In genomic region chr7:118518687-118519086, GRCm38 (mm10) we compare ENCODE assay signal across 8 mouse cellular contexts. TPM values are rescaled to one million over a fixed set of nuclear protein-coding genes. Genes with fewer than 3 reads are reported as not detected.
DNase-seq lines count a peak whose midpoint lies in the region; ATAC-seq and TF ChIP-seq lines count a peak whose summit lies in the region.

No protein-coding gene starts in this region.

- H3K4me3 ChIP-seq in ES-Bruce4 (ENCODE audit: low read depth, low read length), result no peak overlapping the region
- H3K4me3 ChIP-seq in forebrain, embryonic 14.5 days (ENCODE audit: low read depth, low read length), result no peak overlapping the region
- no peak overlapping the region for H3K4me3 ChIP-seq in lung, adult 2 months (replicated peaks; ENCODE audit: extremely low read depth, low read depth, low read length)
- no peak overlapping the region for H3K4me3 ChIP-seq in neural tube, embryonic 15.5 days (replicated peaks)

- no peaks in the 10 kb centered on the region for H3K27me3 ChIP-seq in ES-Bruce4 (ENCODE audit: control insufficient read depth, insufficient read depth, low read length, poor library complexity, severe bottlenecking)
- H3K27me3 ChIP-seq in forebrain, embryonic 14.5 days (replicated peaks; ENCODE audit: control insufficient read depth, insufficient read depth, low read length), result no peaks in the 10 kb centered on the region
- no peaks in the 10 kb centered on the region for H3K27me3 ChIP-seq in neural tube, embryonic 15.5 days (replicated peaks)

- peak; percentile 71 for DNase-seq in forebrain, embryonic 14.5 days (ENCODE audit: low spot score)
- peak; percentile 49 for DNase-seq in heart, postnatal 25 days (ENCODE audit: low spot score)
- DNase-seq in kidney, postnatal 4 days, result peak; percentile 91 to 92
- peak; percentile 83 for DNase-seq in lung, adult 2 months
- DNase-seq in thymus, adult 18-20 months, result peak; percentile 39 to 47

- TF ChIP-seq CTCF in ES-Bruce4 (IDR thresholded peaks at IDR 0.05; ENCODE audit: low read depth, low read length), result peak; percentile 78
- TF ChIP-seq CTCF in lung, adult 2 months (IDR thresholded peaks at IDR 0.05; ENCODE audit: insufficient read depth, low read length), result peak; percentile 39; the same call in 1 of the 2 replicates

- no peak for TF ChIP-seq POLR2A in ES-Bruce4 (IDR thresholded peaks at IDR 0.05; ENCODE audit: insufficient read depth, low read length)
- TF ChIP-seq POLR2A in lung, adult 2 months (IDR thresholded peaks at IDR 0.05; ENCODE audit: borderline replicate concordance, extremely low read depth, low read depth, low read length), result no peak

- H3K36me3 ChIP-seq in ES-Bruce4 (ENCODE audit: control insufficient read depth, insufficient read depth, low read length, poor library complexity, severe bottlenecking), result no peaks in the 10 kb centered on the region
- H3K36me3 ChIP-seq in forebrain, embryonic 14.5 days (ENCODE audit: control insufficient read depth, insufficient read depth, low read length), result no peaks in the 10 kb centered on the region
- no peaks in the 10 kb centered on the region for H3K36me3 ChIP-seq in neural tube, embryonic 15.5 days

- H3K9ac ChIP-seq in ES-Bruce4 (ENCODE audit: low read depth, poor library complexity, severe bottlenecking), result no peak overlapping the region
- no peak overlapping the region for H3K9ac ChIP-seq in forebrain, embryonic 14.5 days (ENCODE audit: low read length)
- no peak overlapping the region for H3K9ac ChIP-seq in neural tube, embryonic 15.5 days (replicated peaks)

- H3K27ac ChIP-seq in ES-Bruce4 (ENCODE audit: insufficient read depth, low read length), result no peak overlapping the region
- H3K27ac ChIP-seq in forebrain, embryonic 14.5 days (ENCODE audit: low read depth, low read length), result no peak overlapping the region
- H3K27ac ChIP-seq in neural tube, embryonic 15.5 days (replicated peaks), result no peak overlapping the region

- peak; percentile 45; the same call in 1 of the 2 replicates for ATAC-seq in cerebellum, adult (ENCODE audit: insufficient number of reproducible peaks, low FRiP score, low TSS enrichment)
- ATAC-seq in forebrain, embryonic 14.5 days, result peak; percentile 86
- ATAC-seq in neural tube, embryonic 15.5 days (ENCODE audit: low FRiP score), result peak; percentile 76; the same call in 1 of the 2 replicates

- no peak overlapping the region for H3K4me2 ChIP-seq in forebrain, embryonic 14.5 days (ENCODE audit: low read length)
- peak overlapping the region; percentile 32 for H3K4me2 ChIP-seq in neural tube, embryonic 15.5 days

- intact Hi-C loops in heart, postnatal 25 days (cut with DNase I), result loop anchor here (1.0 to 2.0 kb wide), 3 partner anchors 20 to 214 kb away; partner anchors contain the start of gene Syt17

- no peak for TF ChIP-seq EP300 in ES-Bruce4 (IDR thresholded peaks at IDR 0.05; ENCODE audit: insufficient read depth, low read depth, low read length)

- H3K9me3 ChIP-seq in ES-Bruce4 (replicated peaks; ENCODE audit: control insufficient read depth, insufficient read depth, low read length, poor library complexity, severe bottlenecking), result no peaks in the 10 kb centered on the region
- no peaks in the 10 kb centered on the region for H3K9me3 ChIP-seq in forebrain, embryonic 14.5 days (replicated peaks; ENCODE audit: control insufficient read depth, low read length)
- H3K9me3 ChIP-seq in neural tube, embryonic 15.5 days (replicated peaks), result no peaks in the 10 kb centered on the region

- WGBS in forebrain, embryonic 14.5 days, result under 1% methylated on average over 18 of the region's 18 CpGs
- 1% methylated on average over 18 of the region's 18 CpGs for WGBS in lung, adult 2 months
- 3% methylated on average over 18 of the region's 18 CpGs for WGBS in neural tube, embryonic 15.5 days

- H3K4me1 ChIP-seq in ES-Bruce4 (ENCODE audit: control insufficient read depth, insufficient read depth, low read length), result no peaks in the 10 kb centered on the region
- H3K4me1 ChIP-seq in forebrain, embryonic 14.5 days (ENCODE audit: control insufficient read depth, insufficient read depth, low read length), result no peaks in the 10 kb centered on the region
- peaks cover 3% of the 10 kb centered on the region for H3K4me1 ChIP-seq in lung, adult 2 months (ENCODE audit: control insufficient read depth, insufficient read depth, low read length)
- peaks cover 6% of the 10 kb centered on the region; the same call in 1 of the 2 replicates for H3K4me1 ChIP-seq in neural tube, embryonic 15.5 days

RNA-seq across cellular contexts. Expression of gene Coq7, which starts 14.5 kb away (rescaled TPM):
- 29.0 and 30.8 TPM in 2 replicates for polyA plus RNA-seq in ES-Bruce4 (2011; ENCODE audit: insufficient read depth, insufficient read length, low read depth, missing spikeins)
- 90.1 and 114 TPM in 2 replicates for polyA plus RNA-seq in forebrain, embryonic 14.5 days (2014; fragmentation: Nextera tagmentation; extraction: Ambion mirVana)
- total RNA-seq in heart, postnatal 25 days (2021), result 100 to 1,000 TPM; 109 to 115 TPM
- 29.2 and 41.4 TPM in 2 replicates for polyA plus RNA-seq in lung, adult 2 months (2012; rRNA removed)
- 107 and 113 TPM in 2 replicates for polyA plus RNA-seq in neural tube, embryonic 15.5 days (2015; fragmentation: Nextera tagmentation; extraction: Ambion mirVana)

RNA-seq across cellular contexts. Expression of gene Itpripl2, which starts 26.9 kb away (rescaled TPM):
- polyA plus RNA-seq in ES-Bruce4 (2011; ENCODE audit: insufficient read depth, insufficient read length, low read depth, missing spikeins), result 7.2 and 7.7 TPM in 2 replicates
- polyA plus RNA-seq in forebrain, embryonic 14.5 days (2014; fragmentation: Nextera tagmentation; extraction: Ambion mirVana), result 0.40 and 0.51 TPM in 2 replicates
- 10 to 100 TPM; 22.3 to 30.5 TPM for total RNA-seq in heart, postnatal 25 days (2021)
- 60.9 and 84.2 TPM in 2 replicates for polyA plus RNA-seq in lung, adult 2 months (2012; rRNA removed)
- 1.2 and 1.5 TPM in 2 replicates for polyA plus RNA-seq in neural tube, embryonic 15.5 days (2015; fragmentation: Nextera tagmentation; extraction: Ambion mirVana)
